Mouse (Mus musculus): Measurements from ENCODE around the gene Atg7. TPM values are rescaled to one million over a fixed set of nuclear protein-coding genes. Genes with fewer than 3 reads are reported as not detected.

Atg7 gene
- total and polyA plus RNA-seq, 2 experiments from 2014 or later: 18.9 to 19.1 TPM

DNA sequence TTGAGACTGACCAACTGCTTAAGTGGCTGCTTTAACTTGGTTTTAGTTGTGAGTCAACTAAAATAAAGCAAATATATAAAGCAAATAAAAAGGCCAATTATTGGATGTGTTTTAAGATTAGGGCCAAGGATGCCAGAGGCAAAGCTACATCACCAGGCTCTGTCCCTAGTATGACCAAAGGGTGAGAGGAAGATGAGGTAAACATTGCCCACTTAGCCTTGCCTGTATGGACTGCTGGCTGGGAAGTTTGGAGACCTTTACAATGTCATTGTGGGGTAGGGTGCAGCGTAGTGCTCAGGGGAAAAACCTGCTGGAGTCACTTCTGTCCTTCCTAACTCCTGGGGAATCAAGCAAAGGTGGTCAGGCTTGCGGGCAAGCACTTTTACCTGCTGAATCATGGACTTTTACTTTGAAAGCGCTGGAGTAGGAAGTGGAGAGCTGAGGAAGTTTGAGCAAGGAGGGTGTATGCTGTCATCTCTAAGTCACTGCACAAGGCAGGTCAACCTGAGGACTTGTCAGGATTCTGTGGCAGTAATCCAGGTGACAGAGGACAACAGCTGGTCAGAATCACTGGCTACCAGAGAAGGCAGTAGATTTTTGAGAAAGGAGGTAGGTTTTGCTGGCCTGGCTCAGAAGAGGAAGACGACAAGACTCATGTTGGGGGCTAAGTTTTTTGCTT is 5.6 kb downstream of the Atg7 start:
- Histone ChIP-seq H3K27ac (ENCODE audit: low read depth, low read length) (no peak overlapping the region), H3K9me3 (ENCODE audit: low read length) (no peaks in the 10 kb centered on the region), H3K9ac (no peak overlapping the region), H3K4me2 (ENCODE audit: low read depth) (no peak overlapping the region), H3K4me1 (ENCODE audit: insufficient read depth) (0 out of 2 replicates have a peak, but pooled peaks cover 2% of the 10 kb centered on the region), H3K36me3 (ENCODE audit: insufficient read depth) (no peaks in the 10 kb centered on the region), H3K4me3 (ENCODE audit: low read depth, low read length) (no peak overlapping the region), H3K27me3 (ENCODE audit: insufficient read depth, low read length) (no peaks in the 10 kb centered on the region)
- DNase-seq (no peak), ATAC-seq (no peak)
- 80% methylated on average over 4 of the region's 4 CpGs for WGBS
- no peak for TF ChIP-seq CTCF (IDR thresholded peaks at IDR 0.05; ENCODE audit: low read depth)

DNA sequence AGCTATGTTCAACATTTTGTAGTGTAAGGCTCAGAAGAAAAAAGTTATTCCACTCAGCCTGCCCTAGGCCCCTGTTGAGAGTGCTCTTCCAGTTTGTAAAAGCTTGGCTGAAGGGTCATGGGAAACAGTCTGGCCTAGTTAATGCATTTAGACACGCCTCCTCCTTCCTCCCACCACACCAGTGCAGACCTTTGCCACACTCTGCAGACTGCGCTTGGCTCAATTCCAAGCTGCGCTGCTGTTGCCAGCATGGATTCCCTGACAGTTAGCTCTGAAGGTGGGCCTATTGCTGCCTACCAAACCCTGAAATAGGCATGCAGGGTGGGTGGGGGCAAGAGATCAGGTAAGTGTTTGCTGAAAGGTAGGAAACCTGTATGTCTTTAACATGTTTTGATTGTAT is 9.3 kb downstream of the Atg7 start:
- peak; percentile 20 for DNase-seq
- TF ChIP-seq CTCF (IDR thresholded peaks at IDR 0.05; ENCODE audit: low read depth): no peak
- no peak overlapping the region for H3K27ac ChIP-seq (ENCODE audit: low read depth, low read length)
- no peaks in the 10 kb centered on the region for H3K27me3 ChIP-seq (ENCODE audit: insufficient read depth, low read length)
- H3K9me3 ChIP-seq (ENCODE audit: low read length): no peaks in the 10 kb centered on the region
- H3K4me2 ChIP-seq (ENCODE audit: low read depth): no peak overlapping the region
- no peak for ATAC-seq
- 48% methylated on average over 3 of the region's 3 CpGs for WGBS
- no peak overlapping the region for H3K9ac ChIP-seq
- no peaks in the 10 kb centered on the region for H3K4me1 ChIP-seq (ENCODE audit: insufficient read depth)
- no peaks in the 10 kb centered on the region for H3K36me3 ChIP-seq (ENCODE audit: insufficient read depth)
- no peak overlapping the region for H3K4me3 ChIP-seq (ENCODE audit: low read depth, low read length)

DNA sequence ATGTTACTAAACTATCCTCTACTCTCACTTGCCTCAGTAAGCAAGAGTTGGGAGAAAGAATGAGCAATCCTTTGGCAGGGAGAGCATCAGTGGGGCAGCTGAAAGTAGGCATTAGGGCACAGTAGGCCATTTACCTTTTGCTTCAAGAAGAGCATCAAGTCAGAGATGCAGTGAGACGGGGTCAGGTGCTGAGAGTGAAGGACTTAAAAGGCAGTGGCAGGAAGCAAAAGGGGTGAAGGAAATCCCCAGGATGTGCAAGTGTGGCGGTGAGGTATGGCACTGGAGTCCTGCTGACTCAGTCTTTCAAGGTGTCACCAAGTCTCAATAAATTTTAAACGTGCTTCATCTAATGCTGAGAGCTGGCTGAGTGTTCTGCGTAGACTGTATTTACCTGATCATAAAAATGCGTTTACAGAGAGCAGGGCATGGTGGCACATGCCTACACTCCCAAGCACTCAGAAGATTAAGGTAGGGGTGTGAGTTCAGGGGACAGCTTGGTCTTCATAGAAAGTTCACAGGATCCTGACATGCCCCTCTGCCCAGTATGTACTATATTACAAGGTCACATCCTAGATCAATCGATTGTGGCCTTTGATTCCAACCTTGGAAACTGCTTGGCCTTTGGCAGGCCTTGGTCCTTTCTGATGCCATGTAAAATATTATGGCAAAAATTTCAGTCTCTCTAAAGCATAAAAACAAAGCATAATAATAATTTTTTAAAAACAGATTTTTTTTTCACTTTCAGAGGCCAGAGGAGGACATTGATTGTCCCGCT is 14.1 kb downstream of the Atg7 start:
- DNase-seq: no peak
- H3K36me3 ChIP-seq (ENCODE audit: insufficient read depth): no peaks in the 10 kb centered on the region

DNA sequence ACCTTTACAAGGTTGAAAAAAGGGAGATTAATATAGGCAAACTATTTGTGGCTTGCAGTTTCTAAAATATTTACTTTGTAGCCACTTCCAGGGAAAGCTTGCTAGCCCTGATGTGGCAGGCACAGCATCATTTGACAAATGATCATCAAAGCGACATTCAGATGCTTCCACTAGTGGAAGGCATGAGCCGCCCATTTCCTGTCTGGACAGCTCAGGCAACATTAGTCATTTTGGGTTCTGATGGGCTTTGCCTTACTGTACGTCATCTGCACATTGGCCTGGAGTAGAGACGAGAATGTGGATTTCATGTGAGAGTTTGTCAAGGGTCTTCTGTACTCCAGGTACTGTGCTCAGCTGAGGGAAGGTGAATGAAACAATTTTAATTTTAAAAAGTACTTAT is 14.9 kb downstream of the Atg7 start:
- ATAC-seq: no peak
- no peak overlapping the region for H3K9ac ChIP-seq
- H3K27ac ChIP-seq (ENCODE audit: low read depth, low read length): no peak overlapping the region
- TF ChIP-seq CTCF (IDR thresholded peaks at IDR 0.05; ENCODE audit: low read depth): no peak
- no peak overlapping the region for H3K4me3 ChIP-seq (ENCODE audit: low read depth, low read length)
- H3K36me3 ChIP-seq (ENCODE audit: insufficient read depth): no peaks in the 10 kb centered on the region
- H3K4me1 ChIP-seq (ENCODE audit: insufficient read depth): no peaks in the 10 kb centered on the region
- DNase-seq: no peak
- WGBS: 88% methylated on average over 4 of the region's 4 CpGs
- H3K4me2 ChIP-seq (ENCODE audit: low read depth): no peak overlapping the region
- no peaks in the 10 kb centered on the region for H3K9me3 ChIP-seq (ENCODE audit: low read length)
- H3K27me3 ChIP-seq (ENCODE audit: insufficient read depth, low read length): no peaks in the 10 kb centered on the region

More for the DNA sequence above, 14.1 kb downstream of the Atg7 start:
- H3K4me3 ChIP-seq (ENCODE audit: low read depth, low read length): no peak overlapping the region
- WGBS: 92% methylated on average over 7 of the region's 7 CpGs
- H3K4me1 ChIP-seq (ENCODE audit: insufficient read depth): no peaks in the 10 kb centered on the region
- H3K27ac ChIP-seq (ENCODE audit: low read depth, low read length): no peak overlapping the region
- no peak overlapping the region for H3K9ac ChIP-seq
- no peaks in the 10 kb centered on the region for H3K9me3 ChIP-seq (ENCODE audit: low read length)
- no peak for TF ChIP-seq CTCF (IDR thresholded peaks at IDR 0.05; ENCODE audit: low read depth)
- no peak for ATAC-seq
- H3K4me2 ChIP-seq (ENCODE audit: low read depth): no peak overlapping the region
- H3K27me3 ChIP-seq (ENCODE audit: insufficient read depth, low read length): no peaks in the 10 kb centered on the region

DNA sequence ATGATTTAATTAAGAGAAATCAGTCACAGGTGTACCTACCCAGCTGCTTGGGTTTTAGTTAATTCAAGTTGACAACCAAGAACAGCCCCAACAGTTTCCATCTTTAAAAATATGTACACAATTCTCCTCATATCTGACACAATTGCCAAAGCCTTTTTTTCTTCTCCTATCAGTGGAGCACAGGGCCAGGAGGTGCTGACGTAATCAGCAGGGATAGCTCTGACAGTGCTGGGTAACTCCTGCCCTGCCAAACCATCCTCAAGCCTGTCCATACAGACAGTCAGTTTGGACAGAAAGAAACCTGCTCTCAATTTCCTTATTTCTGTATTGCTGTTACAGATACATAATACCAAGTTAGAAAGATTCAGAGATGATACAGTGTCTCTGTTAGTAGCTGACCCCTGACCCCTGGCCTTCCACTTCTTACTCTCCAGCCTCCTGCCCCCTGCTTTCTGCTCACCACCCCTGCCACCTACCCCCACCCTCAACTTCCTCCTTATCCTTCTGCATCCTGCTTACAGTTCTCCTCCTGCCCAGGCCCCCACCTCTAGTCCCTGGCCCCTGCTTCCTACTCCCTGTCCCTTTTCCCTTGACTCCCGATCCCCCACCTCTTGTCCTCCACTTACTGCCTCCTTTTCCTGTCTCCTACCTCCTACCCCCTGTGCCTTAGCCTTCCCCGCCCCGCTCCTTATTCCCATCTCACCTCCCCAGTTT is 16.5 kb downstream of the Atg7 start:
- no peaks in the 10 kb centered on the region for H3K36me3 ChIP-seq (ENCODE audit: insufficient read depth)
- ATAC-seq (no peak), DNase-seq (no peak)
- 76% methylated on average over 4 of the region's 4 CpGs for whole genome bisulfite sequencing
- H3K4me1 ChIP-seq (ENCODE audit: insufficient read depth): no peaks in the 10 kb centered on the region
- H3K9me3 ChIP-seq (ENCODE audit: low read length): no peaks in the 10 kb centered on the region
- H3K27me3 ChIP-seq (ENCODE audit: insufficient read depth, low read length): no peaks in the 10 kb centered on the region
- no peak overlapping the region for H3K4me3 ChIP-seq (ENCODE audit: low read depth, low read length)
- no peak for TF ChIP-seq CTCF (IDR thresholded peaks at IDR 0.05; ENCODE audit: low read depth)
- no peak overlapping the region for H3K9ac ChIP-seq
- H3K27ac ChIP-seq (ENCODE audit: low read depth, low read length): no peak overlapping the region
- no peak overlapping the region for H3K4me2 ChIP-seq (ENCODE audit: low read depth)

DNA sequence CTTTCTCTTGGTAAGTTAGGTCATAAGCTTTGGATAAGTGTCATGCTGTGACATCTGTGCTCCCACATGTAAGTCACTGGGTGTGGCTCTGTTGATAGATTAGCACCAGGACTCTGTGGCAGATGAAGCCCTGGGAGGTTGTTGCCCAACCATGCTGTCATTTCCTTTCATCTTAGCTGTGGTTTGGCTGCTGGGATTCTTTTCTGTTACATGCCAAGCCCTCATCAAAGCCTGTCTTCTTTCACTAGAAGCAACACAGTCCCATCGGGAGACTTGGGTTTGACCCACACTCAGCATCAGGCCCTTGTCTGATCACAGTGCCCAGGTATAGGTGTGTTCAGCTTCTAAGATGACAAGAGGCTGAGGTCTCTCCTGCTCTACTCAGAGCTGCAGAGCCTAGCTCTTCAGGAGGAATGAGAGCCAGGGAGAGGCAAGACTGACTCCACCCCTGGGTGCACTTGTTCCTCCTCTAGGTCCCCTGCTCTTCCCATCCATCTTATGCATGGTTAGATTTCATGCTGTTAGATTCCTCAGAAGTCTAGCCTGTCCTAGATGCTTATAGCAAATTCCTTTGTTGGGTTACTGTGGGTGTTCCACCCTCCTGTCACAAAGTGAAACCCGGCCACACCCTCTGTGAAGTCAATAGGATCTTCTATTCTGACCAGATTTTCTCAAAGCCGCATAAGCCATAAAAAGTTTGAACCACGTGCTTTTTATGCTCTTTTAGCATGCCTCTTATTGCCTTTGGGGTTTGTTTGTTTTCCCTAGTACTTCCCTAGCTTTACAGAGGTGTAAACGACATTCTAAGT is 17.3 kb downstream of the Atg7 start:
- Histone ChIP-seq H3K27ac (ENCODE audit: low read depth, low read length) (no peak overlapping the region), H3K9me3 (ENCODE audit: low read length) (no peaks in the 10 kb centered on the region), H3K27me3 (ENCODE audit: insufficient read depth, low read length) (no peaks in the 10 kb centered on the region), H3K4me1 (ENCODE audit: insufficient read depth) (no peaks in the 10 kb centered on the region), H3K4me2 (ENCODE audit: low read depth) (no peak overlapping the region), H3K4me3 (ENCODE audit: low read depth, low read length) (no peak overlapping the region), H3K9ac (no peak overlapping the region), H3K36me3 (ENCODE audit: insufficient read depth) (no peaks in the 10 kb centered on the region)
- 75% methylated on average over 5 of the region's 5 CpGs for WGBS
- ATAC-seq: no peak
- no peak for TF ChIP-seq CTCF (IDR thresholded peaks at IDR 0.05; ENCODE audit: low read depth)
- DNase-seq: no peak

All from forebrain, postnatal 0 days (tissue).